Mouse (Mus musculus) megakaryocyte-erythroid progenitor cell, adult 5 weeks (primary cell): ENCODE measurements around the gene Clec4n. TPM values are rescaled to one million over a fixed set of nuclear protein-coding genes. Genes with fewer than 3 reads are reported as not detected.

Experiments
- polyA plus RNA-seq: library from polyadenylated mRNA; stranded (reverse); fragments of >175 nt; gene quantifications from 2 replicates; pipeline ENCODE4 v1.2.3, GENCODE M21; 2012

Gene Clec4n
- 0.09 TPM in 1 of 2 replicates, not detected in the other for polyA plus RNA-seq

DNA sequence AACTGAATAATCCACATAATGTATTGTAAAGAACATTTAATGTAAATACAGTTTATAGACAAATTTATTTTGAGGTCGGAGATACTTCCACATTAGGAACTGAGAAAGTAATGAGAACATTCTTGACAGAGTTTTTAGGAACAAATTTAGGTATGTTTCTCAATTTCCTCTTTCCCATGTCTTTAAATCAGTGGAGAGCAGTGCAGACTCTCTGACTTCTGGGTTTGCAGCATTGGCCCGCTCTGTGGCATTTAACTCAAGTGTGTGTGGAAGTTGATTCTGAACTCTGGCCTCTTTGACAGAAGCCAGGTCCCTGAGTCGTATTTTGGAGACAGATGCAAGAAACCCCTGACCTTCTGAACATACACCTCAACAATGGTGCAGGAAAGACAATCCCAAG, at the start of gene Clec4n:
Clec4n (plus strand) TSS at position 200 of the 400 bp plus-strand sequence.

DNA sequence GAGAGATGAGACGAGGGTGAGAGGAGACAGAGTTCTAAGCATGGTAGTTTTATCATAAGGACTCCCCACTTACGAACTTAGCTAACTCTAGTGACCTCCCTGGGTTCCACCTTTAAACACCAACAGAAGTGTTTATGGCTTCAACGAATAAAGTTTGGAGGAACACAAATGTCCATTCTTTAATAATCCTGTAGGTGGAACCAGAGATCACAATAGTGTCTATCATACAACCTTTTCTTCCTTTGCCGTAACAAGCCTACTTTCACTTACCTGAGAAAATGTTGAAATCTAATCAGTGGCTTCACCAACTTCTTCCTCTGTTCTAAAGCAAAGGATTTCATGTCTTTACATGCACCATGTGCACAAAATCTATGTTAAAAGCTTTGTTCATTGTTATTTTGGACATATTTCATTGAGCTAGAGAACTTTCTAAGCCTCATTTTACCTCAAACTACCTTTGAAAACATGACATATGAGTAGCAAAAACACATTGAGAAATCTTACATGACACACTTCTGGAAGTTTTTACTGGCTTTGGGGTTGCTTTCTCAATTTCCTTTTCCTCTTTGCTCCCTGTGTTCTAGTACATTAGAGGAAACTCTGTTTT, 32.0 kb downstream of the Clec4n start, which contains the start of gene Clec4d:
Clec4d (plus strand) TSS at position 557 of the 607 bp plus-strand sequence.

DNA sequence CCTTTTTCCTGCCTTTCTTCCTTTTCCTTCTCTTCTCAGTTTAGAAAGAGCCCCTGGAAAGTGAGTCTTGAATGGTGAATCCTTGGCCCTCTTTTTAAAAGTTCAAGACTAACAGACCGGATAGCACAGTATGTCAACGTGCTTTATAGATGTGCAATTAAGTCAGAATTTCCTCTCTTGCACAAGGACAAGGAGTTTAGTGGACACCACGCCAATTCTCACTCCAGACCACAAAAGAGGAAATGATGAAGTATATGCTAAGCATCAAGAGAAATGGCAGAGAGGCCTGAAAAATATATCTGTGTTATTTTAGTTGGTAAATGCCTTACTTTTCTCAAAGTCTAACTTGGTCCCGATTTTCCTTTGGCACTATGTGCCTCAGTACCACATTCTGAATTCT, 60.1 kb downstream of the Clec4n start, which contains the start of gene Clec4e:
Clec4e (minus strand) TSS at position 118 of the 400 bp plus-strand sequence.

Other genes with a start within 250 kb of the Clec4n start
- not detected in 2 replicates for gene Clec4a4, start 239.5 kb upstream of the Clec4n start, polyA plus RNA-seq
- 0.14 TPM in 1 of 2 replicates, not detected in the other for gene Clec4b1, start 179.9 kb upstream of the Clec4n start, polyA plus RNA-seq
- gene Clec4a2, start 123.4 kb upstream of the Clec4n start, polyA plus RNA-seq, result 5.6 and 7.1 TPM in 2 replicates
- gene Clec4b2, start 57.0 kb upstream of the Clec4n start, polyA plus RNA-seq, result 0.16 and 0.21 TPM in 2 replicates
- gene Clec4d, start 32.3 kb downstream of the Clec4n start, polyA plus RNA-seq, result 0.41 and 0.43 TPM in 2 replicates
- gene Clec4e, start 60.0 kb downstream of the Clec4n start, polyA plus RNA-seq, result 0.65 and 1.3 TPM in 2 replicates
- not detected in 2 replicates for gene Vmn2r19, start 78.5 kb downstream of the Clec4n start, polyA plus RNA-seq
- not detected in 2 replicates for gene Vmn2r20, start 188.3 kb downstream of the Clec4n start, polyA plus RNA-seq